Comparison of ENCODE assay signal across 23 mouse cellular contexts in the genomic region with DNA sequence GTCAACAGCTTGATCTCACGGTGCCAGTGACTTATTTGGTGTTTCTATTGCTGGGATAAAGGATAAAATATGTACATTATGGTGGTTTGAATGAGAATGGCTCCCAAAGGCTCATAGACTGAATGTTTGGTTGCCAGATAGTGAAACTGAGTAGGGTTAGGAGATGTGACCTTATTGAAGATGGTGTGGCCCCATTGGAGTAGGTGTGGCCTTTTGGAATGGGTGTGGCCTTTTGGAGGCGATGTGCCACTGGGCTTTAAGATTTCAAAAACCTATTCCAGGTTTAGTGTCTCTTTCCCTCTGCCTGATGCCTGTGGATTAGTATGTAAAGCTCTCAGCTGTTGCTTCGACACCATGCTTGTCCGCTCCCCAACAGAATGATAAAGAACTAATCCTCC. TPM values are rescaled to one million over a fixed set of nuclear protein-coding genes. Genes with fewer than 3 reads are reported as not detected.
DNase-seq lines count a peak whose midpoint lies in the region; ATAC-seq and TF ChIP-seq lines count a peak whose summit lies in the region.
"Had no signal": no experiment of that assay in that cellular context is flagged by ENCODE, and none has a peak within 500 bp of the region (broad histone marks: within the 10 kb centered on the region; RNA-seq: fewer than 3 reads in every experiment).

No protein-coding gene starts in this region.

- no peak for TF ChIP-seq RAD21 in MEL (IDR thresholded peaks at IDR 0.05; ENCODE audit: low read depth, low read length)

- TF ChIP-seq CTCF in MEL (IDR thresholded peaks at IDR 0.05 in 2 of 3, conservative IDR thresholded peaks at IDR 0.05 in 1 of 3; ENCODE audit: control insufficient read depth in 1 of 3, insufficient read depth in 1 of 3, low read depth in 2 of 3, low read length in 3 of 3, poor library complexity in 1 of 3, severe bottlenecking in 1 of 3): no peak
- no peak for TF ChIP-seq CTCF in liver, embryonic 14.5 days (IDR thresholded peaks at IDR 0.05; ENCODE audit: low read depth)
- no peak for TF ChIP-seq CTCF in thymus, adult 2 months (IDR thresholded peaks at IDR 0.05; ENCODE audit: borderline replicate concordance, control insufficient read depth, extremely low read depth, insufficient read depth, low read length, poor library complexity)

- peaks cover 0 to 31% of the 10 kb centered on the region in 2 experiments; a peak in 2 of 4 replicates for H3K36me3 ChIP-seq in MEL (ENCODE audit: control insufficient read depth in 1 of 2, insufficient read depth in 2 of 2, low read length in 2 of 2)
- no peaks in the 10 kb centered on the region for H3K36me3 ChIP-seq in erythroblast, embryonic 14.5 days (ENCODE audit: control insufficient read depth)
- no peaks in the 10 kb centered on the region for H3K36me3 ChIP-seq in liver, embryonic 14.5 days (replicated peaks; ENCODE audit: control insufficient read depth, insufficient read depth, low read depth)
- no peaks in the 10 kb centered on the region for H3K36me3 ChIP-seq in thymus, adult 2 months (ENCODE audit: control insufficient read depth, insufficient read depth, low read length)
- H3K36me3 ChIP-seq in forebrain, embryonic 12.5 days (replicated peaks): no peaks in the 10 kb centered on the region
- H3K36me3 ChIP-seq: embryonic facial prominence, embryonic 13.5 days; heart, embryonic 12.5 days; hindbrain, embryonic 10.5 days had no signal

- ATAC-seq in liver, embryonic 14.5 days (ENCODE audit: insufficient read depth): peak; percentile 62
- ATAC-seq in megakaryocyte progenitor cell, adult 5-6 weeks (replicated peaks; ENCODE audit: poor library complexity): peak; percentile 37; the same call in 1 of the 2 replicates
- no peak for ATAC-seq in forebrain, embryonic 12.5 days (ENCODE audit: low FRiP score)
- ATAC-seq: activated CD4-positive, CD25-positive, alpha-beta regulatory T cell, adult 4 months; CD4-positive, CD25-positive, alpha-beta regulatory T cell, adult 4 months; forebrain, postnatal 0 days; Patski had no signal

- 53% methylated on average over 4 of the region's 4 CpGs for WGBS in liver, embryonic 14.5 days (ENCODE audit: insufficient replicate concordance)
- 89% methylated on average over 4 of the region's 4 CpGs for WGBS in thymus, adult 2 months
- 82% methylated on average over 4 of the region's 4 CpGs for WGBS in forebrain, embryonic 12.5 days

- H3K27me3 ChIP-seq in MEL (ENCODE audit: control insufficient read depth in 1 of 2, insufficient read depth in 2 of 2, low read length in 2 of 2): no peaks in the 10 kb centered on the region
- H3K27me3 ChIP-seq in erythroblast, embryonic 14.5 days (ENCODE audit: control insufficient read depth): no peaks in the 10 kb centered on the region
- H3K27me3 ChIP-seq in liver, embryonic 14.5 days (ENCODE audit: control insufficient read depth, insufficient read depth, low read length): no peaks in the 10 kb centered on the region
- no peaks in the 10 kb centered on the region for H3K27me3 ChIP-seq in thymus, adult 2 months (ENCODE audit: control insufficient read depth, insufficient read depth, low read length)
- no peaks in the 10 kb centered on the region for H3K27me3 ChIP-seq in forebrain, embryonic 12.5 days
- H3K27me3 ChIP-seq: embryonic facial prominence, embryonic 13.5 days; heart, embryonic 12.5 days had no signal

- H3K9ac ChIP-seq in MEL (ENCODE audit: control insufficient read depth, low read depth, low read length, poor library complexity, severe bottlenecking): peak overlapping the region; percentile 31; the same call in 1 of the 2 replicates
- peak overlapping the region; percentile 3; the same call in 1 of the 2 replicates for H3K9ac ChIP-seq in liver, embryonic 14.5 days (replicated peaks)
- no peak overlapping the region for H3K9ac ChIP-seq in forebrain, embryonic 12.5 days
- H3K9ac ChIP-seq: embryonic facial prominence, embryonic 13.5 days; forebrain, postnatal 0 days; heart, embryonic 12.5 days; hindbrain, embryonic 14.5 days had no signal

- H3K9me3 ChIP-seq in MEL (replicated peaks; ENCODE audit: insufficient read depth, low read length): no peaks in the 10 kb centered on the region
- no peaks in the 10 kb centered on the region for H3K9me3 ChIP-seq in erythroblast, embryonic 14.5 days (ENCODE audit: control insufficient read depth, low read length)
- H3K9me3 ChIP-seq in liver, embryonic 14.5 days (ENCODE audit: control insufficient read depth, low read length): no peaks in the 10 kb centered on the region
- no peaks in the 10 kb centered on the region for H3K9me3 ChIP-seq in forebrain, embryonic 12.5 days
- H3K9me3 ChIP-seq: embryonic facial prominence, embryonic 13.5 days; heart, embryonic 12.5 days; hindbrain, embryonic 10.5 days had no signal

- H3K4me3 ChIP-seq in MEL (ENCODE audit: control insufficient read depth in 1 of 2, insufficient read depth in 1 of 2, low read depth in 2 of 2, low read length in 2 of 2): peak overlapping the region; percentile 36 to 53
- peak overlapping the region; percentile 49 for H3K4me3 ChIP-seq in erythroblast, embryonic 14.5 days (replicated peaks)
- no peak overlapping the region for H3K4me3 ChIP-seq in liver, embryonic 14.5 days (ENCODE audit: insufficient read depth in 1 of 2, low read depth in 2 of 2, low read length in 2 of 2)
- H3K4me3 ChIP-seq in thymus, adult 2 months (ENCODE audit: control insufficient read depth, insufficient read depth, low read length): no peak overlapping the region
- H3K4me3 ChIP-seq in forebrain, embryonic 12.5 days (replicated peaks): no peak overlapping the region
- H3K4me3 ChIP-seq: embryonic facial prominence, embryonic 13.5 days; heart, embryonic 12.5 days; hindbrain, embryonic 10.5 days had no signal

- no peaks in the 10 kb centered on the region for H3K79me2 ChIP-seq in MEL (ENCODE audit: control insufficient read depth, insufficient read depth, low read length, poor library complexity)

- peak; percentile 72 for DNase-seq in MEL (ENCODE audit: low read depth, low spot score)
- DNase-seq in liver, embryonic 14.5 days (ENCODE audit: low read depth in 3 of 3, low spot score in 3 of 3): peak in 2 of 3 experiments; percentile 37 to 39
- DNase-seq in thymus, adult 2 months: no peak
- no peak for DNase-seq in spleen, adult 12 weeks (ENCODE audit: low spot score)
- DNase-seq in spleen, adult 18-20 months: no peak
- DNase-seq: adrenal gland, adult 2 months; adrenal gland, postnatal 25 days; B cell, adult 2 months; cerebellum, adult 11 months; cerebellum, adult 8-10 months; cerebellum, postnatal 14 days; forebrain, postnatal 0 days; gastrocnemius, postnatal 14 days had no signal

- H3K4me2 ChIP-seq in liver, embryonic 14.5 days (ENCODE audit: low read depth): peak overlapping the region; percentile 21
- H3K4me2 ChIP-seq in forebrain, embryonic 12.5 days: no peak overlapping the region
- H3K4me2 ChIP-seq: embryonic facial prominence, embryonic 13.5 days; heart, embryonic 12.5 days; hindbrain, embryonic 14.5 days had no signal

- TF ChIP-seq EP300 in MEL (IDR thresholded peaks at IDR 0.05; ENCODE audit: low read depth in 1 of 2, low read length in 2 of 2): no peak
- no peak for TF ChIP-seq EP300 in liver, embryonic 14.5 days (IDR thresholded peaks at IDR 0.05; ENCODE audit: low read depth)

- H3K4me1 ChIP-seq in MEL (ENCODE audit: control insufficient read depth in 1 of 2, insufficient read depth in 2 of 2, low read length in 2 of 2): peaks cover 22 to 24% of the 10 kb centered on the region in 2 experiments
- H3K4me1 ChIP-seq in erythroblast, embryonic 14.5 days (ENCODE audit: control insufficient read depth): peaks cover 59% of the 10 kb centered on the region
- peaks cover 22 to 29% of the 10 kb centered on the region in 2 experiments for H3K4me1 ChIP-seq in liver, embryonic 14.5 days (replicated peaks; ENCODE audit: control insufficient read depth in 2 of 2, insufficient read depth in 2 of 2, low read length in 1 of 2)
- no peaks in the 10 kb centered on the region for H3K4me1 ChIP-seq in thymus, adult 2 months (replicated peaks; ENCODE audit: control insufficient read depth, insufficient read depth, low read length)
- no peaks in the 10 kb centered on the region for H3K4me1 ChIP-seq in forebrain, embryonic 12.5 days
- H3K4me1 ChIP-seq: embryonic facial prominence, embryonic 13.5 days had no signal

- no peak for TF ChIP-seq POLR2A in MEL (IDR thresholded peaks at IDR 0.05; ENCODE audit: control insufficient read depth in 1 of 2, insufficient read depth in 1 of 2, low read depth in 1 of 2, low read length in 2 of 2, poor library complexity in 1 of 2)
- TF ChIP-seq POLR2A in thymus, adult 2 months (IDR thresholded peaks at IDR 0.05; ENCODE audit: control insufficient read depth, extremely low read depth, insufficient read depth, low read length, poor library complexity): no peak

- peak overlapping the region; percentile 53 for H3K27ac ChIP-seq in MEL (ENCODE audit: control insufficient read depth, low read depth, low read length)
- no peak overlapping the region for H3K27ac ChIP-seq in liver, embryonic 14.5 days
- H3K27ac ChIP-seq in thymus, adult 2 months (ENCODE audit: control insufficient read depth, insufficient read depth, low read length): no peak overlapping the region
- H3K27ac ChIP-seq in forebrain, embryonic 12.5 days: no peak overlapping the region
- H3K27ac ChIP-seq: embryonic facial prominence, embryonic 13.5 days; hindbrain, embryonic 10.5 days; hindbrain, embryonic 14.5 days had no signal

RNA-seq across cellular contexts. Expression of gene Actl6a, which starts 10.5 kb away (rescaled TPM):
- 164 and 175 TPM in 2 replicates for total RNA-seq in MEL (2012; rRNA removed)
- 100 to 1,000 TPM in 1 of 2 experiments, not detected in 1; 129 TPM for polyA plus RNA-seq in MEL (2012; ENCODE audit: insufficient read depth in 1 of 2, insufficient read length in 2 of 2, low read depth in 1 of 2, low replicate concordance in 2 of 2, missing spikeins in 1 of 2)
- 0.90 and 1.4 TPM in 2 replicates for polyA plus RNA-seq in erythroblast, embryonic 14.5 days (2012)
- polyA plus RNA-seq in liver, embryonic 14.5 days (2012; rRNA removed): 25.4 and 31.0 TPM in 2 replicates
- 73.7 and 79.8 TPM in 2 replicates for polyA plus RNA-seq in liver, embryonic 14.5 days (2014; fragmentation: Nextera tagmentation; extraction: Ambion mirVana)
- 119 and 137 TPM in 2 replicates for total RNA-seq in megakaryocyte progenitor cell, adult 5-6 weeks (2015)
- 80.8 and 100 TPM in 2 replicates for total RNA-seq in megakaryocyte progenitor cell, adult 5-6 weeks (2017)
- 33.9 and 35.3 TPM in 2 replicates for polyA plus RNA-seq in thymus, adult 2 months (2012; rRNA removed)
- 230 and 232 TPM in 2 replicates for polyA plus RNA-seq in forebrain, embryonic 12.5 days (2016; fragmentation: Nextera tagmentation; extraction: Ambion mirVana)

RNA-seq across cellular contexts. Expression of gene Ndufb5, which starts 41.2 kb away (rescaled TPM):
- 232 and 241 TPM in 2 replicates for total RNA-seq in MEL (2012; rRNA removed)
- 100 to 1,000 TPM; 213 to 502 TPM for polyA plus RNA-seq in MEL (2012; ENCODE audit: insufficient read depth in 1 of 2, insufficient read length in 2 of 2, low read depth in 1 of 2, low replicate concordance in 2 of 2, missing spikeins in 1 of 2)
- polyA plus RNA-seq in erythroblast, embryonic 14.5 days (2012): 0.60 and 1.5 TPM in 2 replicates
- 90.6 and 112 TPM in 2 replicates for polyA plus RNA-seq in liver, embryonic 14.5 days (2012; rRNA removed)
- polyA plus RNA-seq in liver, embryonic 14.5 days (2014; fragmentation: Nextera tagmentation; extraction: Ambion mirVana): 157 and 163 TPM in 2 replicates
- total RNA-seq in megakaryocyte progenitor cell, adult 5-6 weeks (2015): 293 and 301 TPM in 2 replicates
- 163 and 224 TPM in 2 replicates for total RNA-seq in megakaryocyte progenitor cell, adult 5-6 weeks (2017)
- polyA plus RNA-seq in thymus, adult 2 months (2012; rRNA removed): 174 and 220 TPM in 2 replicates
- 277 and 289 TPM in 2 replicates for polyA plus RNA-seq in forebrain, embryonic 12.5 days (2016; fragmentation: Nextera tagmentation; extraction: Ambion mirVana)

RNA-seq across cellular contexts. Expression of gene Mrpl47, which starts 41.8 kb away (rescaled TPM):
- total RNA-seq in MEL (2012; rRNA removed): 61.5 and 70.3 TPM in 2 replicates
- polyA plus RNA-seq in MEL (2012; ENCODE audit: insufficient read depth in 1 of 2, insufficient read length in 2 of 2, low read depth in 1 of 2, low replicate concordance in 2 of 2, missing spikeins in 1 of 2): 10 to 100 TPM in 1 of 2 experiments, not detected in 1; 73.1 TPM
- polyA plus RNA-seq in erythroblast, embryonic 14.5 days (2012): 0.10 and 0.25 TPM in 2 replicates
- 5.5 and 8.4 TPM in 2 replicates for polyA plus RNA-seq in liver, embryonic 14.5 days (2012; rRNA removed)
- 24.0 and 24.7 TPM in 2 replicates for polyA plus RNA-seq in liver, embryonic 14.5 days (2014; fragmentation: Nextera tagmentation; extraction: Ambion mirVana)
- total RNA-seq in megakaryocyte progenitor cell, adult 5-6 weeks (2015): 53.2 and 53.8 TPM in 2 replicates
- 21.2 and 27.1 TPM in 2 replicates for total RNA-seq in megakaryocyte progenitor cell, adult 5-6 weeks (2017)
- 2.0 and 3.0 TPM in 2 replicates for polyA plus RNA-seq in thymus, adult 2 months (2012; rRNA removed)
- polyA plus RNA-seq in forebrain, embryonic 12.5 days (2016; fragmentation: Nextera tagmentation; extraction: Ambion mirVana): 36.4 and 42.5 TPM in 2 replicates

Comparison
In these comparisons a context has a peak if more than half of its experiments do, and no peak if none do; other contexts are left out.
1. DNase-seq: peak in MEL (single experiment) and liver, embryonic 14.5 days (2 of 3); none in thymus, adult 2 months (single experiment), spleen, adult 12 weeks (single experiment) and spleen, adult 18-20 months (0 of 2).
2. H3K4me3 ChIP-seq: peak in MEL (2 of 2) and erythroblast, embryonic 14.5 days (single experiment); none in liver, embryonic 14.5 days (0 of 2), thymus, adult 2 months (single experiment) and forebrain, embryonic 12.5 days (single experiment).
3. RNA of gene Actl6a, which starts 10.5 kb away (polyA plus RNA-seq): 230 to 232 TPM in forebrain, embryonic 12.5 days, 129 TPM in MEL, 25.4 to 79.8 TPM in liver, embryonic 14.5 days and 33.9 to 35.3 TPM in thymus, adult 2 months; 0.90 to 1.4 TPM in erythroblast, embryonic 14.5 days; every median in the first group is over 10 times any median in the second.
4. RNA of gene Ndufb5, which starts 41.2 kb away (polyA plus RNA-seq): 213 to 502 TPM in MEL, 277 to 289 TPM in forebrain, embryonic 12.5 days, 174 to 220 TPM in thymus, adult 2 months and 90.6 to 163 TPM in liver, embryonic 14.5 days; 0.60 to 1.5 TPM in erythroblast, embryonic 14.5 days; every median in the first group is over 10 times any median in the second.